Mouse (Mus musculus) naive thymus-derived CD4-positive, alpha-beta T cell, adult 5 months (primary cell): ENCODE results near the gene Slc6a20a. TPM values are rescaled to one million over a fixed set of nuclear protein-coding genes. Genes with fewer than 3 reads are reported as not detected.

Experiments
- polyA plus RNA-seq: library from polyadenylated mRNA; unstranded; fragments of 100-300 nt; shearing (Covaris generic); gene quantifications from one replicate; pipeline ENCODE4 v1.2.1, GENCODE M21; 2017

The Slc6a20a gene
- not detected for polyA plus RNA-seq

DNA sequence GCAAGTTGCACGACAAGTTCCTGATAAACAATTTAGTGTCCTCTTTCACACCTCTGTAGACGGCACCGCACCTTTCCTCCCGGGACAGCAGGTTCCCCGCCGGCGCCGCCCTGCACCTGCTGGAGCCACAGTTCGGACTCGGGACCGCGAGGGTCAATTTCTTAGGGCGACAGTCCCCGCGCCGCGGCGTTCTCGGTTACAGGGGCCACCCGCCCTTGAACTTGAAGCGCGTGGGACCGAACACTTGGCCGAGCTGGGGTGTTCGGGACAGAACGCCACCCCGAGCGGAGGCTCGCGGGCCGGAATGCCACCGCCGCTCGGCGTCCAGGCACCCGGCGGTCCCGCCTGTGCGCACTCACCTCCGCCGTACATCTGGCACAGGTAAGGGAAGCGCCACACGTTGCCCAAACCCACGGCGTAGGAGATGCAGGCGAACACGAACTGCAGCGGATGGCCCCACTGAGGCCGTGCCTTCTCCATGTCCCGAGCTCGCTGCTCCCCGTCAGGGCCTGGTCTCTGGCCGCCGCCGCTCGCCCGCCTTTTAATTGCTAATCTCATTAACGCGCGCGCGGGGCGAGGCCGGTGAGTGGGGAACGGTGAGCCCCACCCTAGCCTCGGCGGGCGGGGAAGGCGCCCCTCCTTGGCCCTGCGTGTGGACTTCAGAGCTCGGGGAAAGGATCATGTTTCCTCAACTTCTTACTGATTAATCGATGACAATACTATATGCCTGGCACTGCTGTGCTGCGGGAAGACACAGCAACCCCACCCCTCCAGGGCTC is at the start of gene Slc6a20a, which contains the start of gene Ccr9:
Gene Slc6a20a (minus strand): TSS at position 559 of the 779 bp plus-strand sequence.
Gene Ccr9 (plus strand): TSS at position 113 of the 779 bp plus-strand sequence.

GRCm38 (mm10) chr9:123717186-123718008 is 38.7 kb upstream of the Slc6a20a start, which contains the start of gene Lztfl1:
TSS of gene Lztfl1 (minus strand) at chr9:123717697.

GRCm38 (mm10) chr9:123632281-123632680 is 46.4 kb downstream of the Slc6a20a start, which contains the start of gene Slc6a20b:
TSS of gene Slc6a20b (minus strand) at chr9:123632565.

Other genes with a start within 250 kb of the Slc6a20a start
- 55.5 TPM for gene Limd1, start 200.2 kb downstream of the Slc6a20a start, polyA plus RNA-seq
- 47.4 TPM for gene Sacm1l, start 149.1 kb downstream of the Slc6a20a start, polyA plus RNA-seq
- 0.16 TPM for gene Slc6a20b, start 46.3 kb downstream of the Slc6a20a start, polyA plus RNA-seq
- 0.95 TPM for gene Ccr9, start 446 bp downstream of the Slc6a20a start, polyA plus RNA-seq
- gene Lztfl1, start 38.8 kb upstream of the Slc6a20a start, polyA plus RNA-seq = 11.2 TPM
- gene Cxcr6, start 127.6 kb upstream of the Slc6a20a start, polyA plus RNA-seq = 0.66 TPM
- 22.4 TPM for gene Fyco1, start 173.0 kb upstream of the Slc6a20a start, polyA plus RNA-seq
- gene Xcr1, start 183.1 kb upstream of the Slc6a20a start, polyA plus RNA-seq = 0.15 TPM